Mouse (Mus musculus): ENCODE data around the gene Nrde2.

DNA sequence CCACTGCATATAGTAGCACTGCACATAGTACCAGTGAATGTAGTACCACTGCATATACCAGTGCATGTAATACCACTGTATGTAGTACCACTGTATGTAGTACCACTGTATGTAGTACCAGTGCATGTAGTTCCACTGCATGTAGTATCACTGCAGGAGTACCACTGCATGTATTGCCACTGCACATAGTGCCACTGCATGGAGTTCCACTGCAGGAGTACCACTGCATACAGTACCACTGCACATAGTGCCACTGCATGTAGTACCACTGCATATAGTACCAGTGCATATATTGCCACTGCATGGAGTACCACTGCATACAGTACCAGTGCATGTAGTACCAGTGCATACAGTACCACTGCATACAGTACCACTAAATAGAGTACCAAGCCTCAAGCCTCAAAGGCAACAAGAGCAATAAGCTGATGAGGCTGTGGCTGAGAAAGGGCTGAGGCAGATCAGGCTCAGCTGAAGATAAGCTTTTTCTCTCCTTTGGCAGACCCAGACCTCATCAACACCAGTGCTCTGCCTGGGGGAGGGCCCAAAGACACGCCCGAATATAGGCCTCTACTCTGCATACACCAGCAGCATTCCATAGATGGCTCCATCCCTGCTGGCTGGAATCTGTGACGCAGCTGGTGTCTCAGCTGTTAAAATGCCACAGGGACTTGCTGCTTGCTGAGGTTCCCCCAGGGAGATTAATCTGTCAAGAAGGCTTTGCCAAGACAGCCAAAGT, 59.3 kb downstream of the Nrde2 start:
- TF ChIP-seq CTCF (IDR thresholded peaks at IDR 0.05; ENCODE audit: low read depth) (no peak), EP300 (IDR thresholded peaks at IDR 0.05; ENCODE audit: low read depth) (no peak)

Data from heart, postnatal 0 days (tissue).